Mouse (Mus musculus) C2C12 (cell line): ENCODE measurements around the gene Prmt3. TPM values are rescaled to one million over a fixed set of nuclear protein-coding genes. Genes with fewer than 3 reads are reported as not detected.

Source experiments
- H3K27me3 ChIP-seq: one replicate; pipeline ENCODE4 v1.6.1; 2011; ENCODE audit not compliant: control insufficient read depth, insufficient read depth, insufficient read length
- H3K36me3 ChIP-seq: one replicate; pipeline ENCODE4 v1.6.1; 2011; ENCODE audit not compliant: control insufficient read depth, insufficient read depth
- H3K4me3 ChIP-seq: one replicate; pipeline ENCODE4 v1.5.1; 2011; ENCODE audit warnings: mild to moderate bottlenecking, control low read depth; ENCODE audit not compliant: poor library complexity, insufficient read depth, severe bottlenecking
- H3K79me2 ChIP-seq: one replicate; pipeline ENCODE4 v1.6.1; 2011; ENCODE audit not compliant: control insufficient read depth, insufficient read depth
- H3K79me3 ChIP-seq: one replicate; pipeline ENCODE4 v1.6.1; 2011; ENCODE audit warnings: low read depth, control low read depth
- H3ac ChIP-seq: one replicate; pipeline ENCODE3; 2011; ENCODE audit warnings: low read depth; ENCODE audit not compliant: control insufficient read depth, insufficient read length
- CEBPB ChIP-seq: IDR thresholded peaks from one replicate; pipeline ENCODE4 v1.6.1; 2011; ENCODE audit warnings: low read depth, mild to moderate bottlenecking, control low read depth, moderate library complexity
- CTCF ChIP-seq: IDR thresholded peaks from one replicate; pipeline ENCODE4 v1.5.1; 2011; ENCODE audit not compliant: control insufficient read depth, insufficient read depth, insufficient read length
- FOSL1 ChIP-seq: IDR thresholded peaks from one replicate; pipeline ENCODE4 v1.8.0; 2011; ENCODE audit warnings: mild to moderate bottlenecking, low read length; ENCODE audit not compliant: poor library complexity, insufficient read depth, severe bottlenecking
- MAX ChIP-seq: IDR thresholded peaks from one replicate; pipeline ENCODE4 v1.6.1; 2011; ENCODE audit warnings: mild to moderate bottlenecking, control low read depth
- MYOD1 ChIP-seq: IDR thresholded peaks from one replicate; pipeline ENCODE4 v1.6.1; 2011; ENCODE audit warnings: low read depth; ENCODE audit not compliant: control insufficient read depth, insufficient read length
- MYOG ChIP-seq: IDR thresholded peaks from one replicate; pipeline ENCODE4 v1.6.1; 2011; ENCODE audit not compliant: control insufficient read depth, insufficient read length; ENCODE audit errors: extremely low read depth
- USF1 ChIP-seq: IDR thresholded peaks from one replicate; pipeline ENCODE4 v1.6.1; 2011; ENCODE audit warnings: low read depth, mild to moderate bottlenecking, control low read depth, moderate library complexity
- polyA plus RNA-seq: library from polyadenylated mRNA; unstranded; fragments of >200 nt; fragmentation: generic; extraction: Trizol; gene quantifications from one replicate; pipeline ENCODE4 v1.2.1, GENCODE M21; 2012; ENCODE audit warnings: missing spikeins

Gene Prmt3
- polyA plus RNA-seq, 1 experiment = 29.3 TPM

GRCm38 (mm10) chr7:49786618-49787382, 8.7 kb downstream of the Prmt3 start:
- TF ChIP-seq FOSL1 (no peak), CTCF (no peak), MYOG (no peak), CEBPB (no peak), MYOD1 (no peak), MAX (no peak), USF1 (no peak)

GRCm38 (mm10) chr7:49787383-49787645, 9.2 kb downstream of the Prmt3 start:
- H3ac ChIP-seq = no peak overlapping the region
- H3K27me3 ChIP-seq = no peaks in the 10 kb centered on the region
- H3K79me2 ChIP-seq = no peaks in the 10 kb centered on the region
- H3K36me3 ChIP-seq = peaks cover 37% of the 10 kb centered on the region
- TF ChIP-seq CTCF (no peak), CEBPB (no peak), MYOD1 (no peak)
- H3K4me3 ChIP-seq = no peak overlapping the region
- no peaks in the 10 kb centered on the region for H3K79me3 ChIP-seq

More at GRCm38 (mm10) chr7:49786618-49787382, 8.7 kb downstream of the Prmt3 start:
- Histone ChIP-seq H3K36me3 (peaks cover 36% of the 10 kb centered on the region), H3K79me3 (no peaks in the 10 kb centered on the region), H3ac (no peak overlapping the region), H3K4me3 (no peak overlapping the region), H3K27me3 (no peaks in the 10 kb centered on the region), H3K79me2 (no peaks in the 10 kb centered on the region)

GRCm38 (mm10) chr7:49794304-49794703, 16.2 kb downstream of the Prmt3 start:
- Histone ChIP-seq H3ac (no peak overlapping the region), H3K36me3 (peaks cover 59% of the 10 kb centered on the region), H3K79me3 (peaks cover 2% of the 10 kb centered on the region), H3K79me2 (peaks cover 6% of the 10 kb centered on the region), H3K4me3 (no peak overlapping the region), H3K27me3 (no peaks in the 10 kb centered on the region)
- TF ChIP-seq MYOD1 (no peak), USF1 (no peak), MYOG (no peak), CTCF (no peak), FOSL1 (no peak), MAX (no peak), CEBPB (no peak)

GRCm38 (mm10) chr7:49797171-49797570, 19.0 kb downstream of the Prmt3 start:
- Histone ChIP-seq H3ac (no peak overlapping the region), H3K79me2 (peaks cover 6% of the 10 kb centered on the region), H3K4me3 (no peak overlapping the region), H3K27me3 (no peaks in the 10 kb centered on the region), H3K36me3 (peaks cover 73% of the 10 kb centered on the region), H3K79me3 (peaks cover 2% of the 10 kb centered on the region)
- TF ChIP-seq MAX (no peak), FOSL1 (no peak), CTCF (no peak), MYOG (no peak), MYOD1 (no peak), CEBPB (no peak), USF1 (no peak)

GRCm38 (mm10) chr7:49803511-49803910, 25.4 kb downstream of the Prmt3 start:
- peaks cover 64% of the 10 kb centered on the region for H3K36me3 ChIP-seq
- H3K79me3 ChIP-seq = no peaks in the 10 kb centered on the region
- TF ChIP-seq CEBPB = no peak
- TF ChIP-seq CTCF = no peak
- no peak for TF ChIP-seq MYOG
- no peak for TF ChIP-seq USF1
- no peak for TF ChIP-seq MYOD1
- TF ChIP-seq MAX = no peak
- no peak for TF ChIP-seq FOSL1
- no peak overlapping the region for H3K4me3 ChIP-seq
- no peaks in the 10 kb centered on the region for H3K27me3 ChIP-seq
- no peak overlapping the region for H3ac ChIP-seq
- no peaks in the 10 kb centered on the region for H3K79me2 ChIP-seq

GRCm38 (mm10) chr7:49804638-49805165, 26.6 kb downstream of the Prmt3 start:
- Histone ChIP-seq H3K79me3 (peaks cover 1% of the 10 kb centered on the region), H3K27me3 (no peaks in the 10 kb centered on the region), H3K4me3 (no peak overlapping the region), H3K79me2 (no peaks in the 10 kb centered on the region), H3ac (no peak overlapping the region), H3K36me3 (peaks cover 57% of the 10 kb centered on the region)
- TF ChIP-seq FOSL1 (no peak), USF1 (no peak), MAX (no peak), MYOG (no peak), MYOD1 (no peak), CEBPB (no peak), CTCF (no peak)
